Mouse (Mus musculus): ENCODE measurements around the gene Pcdh9. TPM values are rescaled to one million over a fixed set of nuclear protein-coding genes. Genes with fewer than 3 reads are reported as not detected.

Pcdh9 gene
- total and polyA plus RNA-seq, 2 experiments: 0.01 to 0.37 TPM

DNA sequence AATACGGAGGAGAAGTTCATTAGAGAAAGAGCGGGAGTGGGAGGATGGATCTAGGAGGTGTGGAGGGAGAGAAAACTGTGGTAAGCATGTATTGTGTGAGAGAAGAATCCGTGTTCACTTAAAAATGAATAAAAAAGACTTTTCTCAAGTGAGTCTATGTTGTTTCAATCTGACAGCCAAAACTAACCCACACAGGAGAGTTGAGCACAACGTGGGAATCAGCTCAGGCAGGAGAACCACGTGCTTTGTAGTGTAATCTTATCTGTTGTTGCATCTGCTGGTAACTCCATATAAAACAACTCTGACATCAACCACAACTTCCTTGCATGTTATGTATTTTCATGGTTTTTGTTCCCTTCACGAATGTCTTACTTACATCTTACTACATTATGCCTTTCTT, 58.0 kb downstream of the Pcdh9 start:
- H3K4me3 ChIP-seq (ENCODE audit: insufficient read depth, low read depth, low read length): no peak overlapping the region
- H3K79me2 ChIP-seq (ENCODE audit: control insufficient read depth, insufficient read depth, low read length): no peaks in the 10 kb centered on the region
- H3K27ac ChIP-seq (replicated peaks; ENCODE audit: insufficient read depth, low read depth, low read length): no peak overlapping the region
- H3K4me1 ChIP-seq (ENCODE audit: control insufficient read depth, insufficient read depth, low read length): no peaks in the 10 kb centered on the region
- H3K9ac ChIP-seq (ENCODE audit: low read depth, low read length): no peak overlapping the region
- TF ChIP-seq POLR2A (IDR thresholded peaks at IDR 0.05; ENCODE audit: extremely low read depth, insufficient read depth, low read length): no peak
- no peak for TF ChIP-seq CTCF (IDR thresholded peaks at IDR 0.05; ENCODE audit: low read depth, low read length)
- no peaks in the 10 kb centered on the region for H3K36me3 ChIP-seq (ENCODE audit: control insufficient read depth, insufficient read depth, low read length)
- no peak for DNase-seq (ENCODE audit: extremely low read depth, low read depth, low spot score)
- no peaks in the 10 kb centered on the region for H3K27me3 ChIP-seq (ENCODE audit: control insufficient read depth, insufficient read depth, low read length)
- whole genome bisulfite sequencing: 78% methylated on average over 6 of the region's 6 CpGs

DNA sequence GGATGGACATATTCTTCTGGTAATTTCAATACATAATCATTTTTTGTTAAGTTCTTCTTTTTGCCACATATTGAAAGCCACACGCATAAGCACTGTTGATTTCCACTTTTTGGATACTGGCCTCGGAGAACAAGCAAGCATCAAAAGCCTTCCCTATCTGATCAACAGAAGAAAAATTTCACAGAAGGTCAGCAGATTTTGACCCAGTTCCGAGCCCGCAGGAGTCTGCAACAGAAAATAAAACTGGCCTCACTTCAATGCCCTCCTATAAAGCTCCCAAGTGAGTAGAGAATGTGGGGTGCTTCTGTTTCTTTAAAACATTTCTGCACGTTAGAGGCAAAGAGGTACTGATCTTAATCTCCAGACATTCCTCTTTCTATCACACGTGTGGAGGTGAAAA, 63.3 kb downstream of the Pcdh9 start:
- no peaks in the 10 kb centered on the region for H3K79me2 ChIP-seq (ENCODE audit: control insufficient read depth, insufficient read depth, low read length)
- H3K27me3 ChIP-seq (ENCODE audit: control insufficient read depth, insufficient read depth, low read length): no peaks in the 10 kb centered on the region
- no peaks in the 10 kb centered on the region for H3K4me1 ChIP-seq (ENCODE audit: control insufficient read depth, insufficient read depth, low read length)
- H3K27ac ChIP-seq (replicated peaks; ENCODE audit: insufficient read depth, low read depth, low read length): no peak overlapping the region
- no peak for DNase-seq (ENCODE audit: extremely low read depth, low read depth, low spot score)
- no peaks in the 10 kb centered on the region for H3K36me3 ChIP-seq (ENCODE audit: control insufficient read depth, insufficient read depth, low read length)
- H3K4me3 ChIP-seq (ENCODE audit: insufficient read depth, low read depth, low read length): no peak overlapping the region
- TF ChIP-seq POLR2A (IDR thresholded peaks at IDR 0.05; ENCODE audit: extremely low read depth, insufficient read depth, low read length) (no peak), CTCF (IDR thresholded peaks at IDR 0.05; ENCODE audit: low read depth, low read length) (no peak)
- H3K9ac ChIP-seq (ENCODE audit: low read depth, low read length): no peak overlapping the region
- WGBS: 62% methylated on average over 6 of the region's 6 CpGs

DNA sequence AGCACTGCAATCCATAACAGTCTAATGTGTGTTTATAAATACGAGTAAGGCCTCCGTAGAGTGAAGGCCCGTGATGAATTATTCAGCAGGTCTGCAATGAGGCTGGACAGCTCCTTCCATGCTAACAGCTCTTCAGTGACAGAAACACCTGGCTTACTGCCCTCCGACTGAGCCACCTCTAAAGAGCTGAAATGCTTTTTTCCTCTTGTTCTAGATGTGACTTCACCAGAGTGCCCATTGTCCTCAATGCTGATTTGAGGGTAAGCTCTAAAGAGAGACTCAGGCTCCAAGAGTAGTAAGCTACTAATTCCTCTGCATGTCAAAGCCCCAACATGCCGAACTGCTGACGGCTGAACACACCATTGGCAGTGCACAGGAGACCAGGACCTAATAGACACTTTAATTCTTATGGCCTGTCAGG, 64.4 kb downstream of the Pcdh9 start:
- no peaks in the 10 kb centered on the region for H3K4me1 ChIP-seq (ENCODE audit: control insufficient read depth, insufficient read depth, low read length)
- no peak overlapping the region for H3K4me3 ChIP-seq (ENCODE audit: insufficient read depth, low read depth, low read length)
- no peak for DNase-seq (ENCODE audit: extremely low read depth, low read depth, low spot score)
- WGBS: 76% methylated on average over 6 of the region's 6 CpGs
- H3K27me3 ChIP-seq (ENCODE audit: control insufficient read depth, insufficient read depth, low read length): no peaks in the 10 kb centered on the region
- H3K79me2 ChIP-seq (ENCODE audit: control insufficient read depth, insufficient read depth, low read length): no peaks in the 10 kb centered on the region
- no peak overlapping the region for H3K27ac ChIP-seq (replicated peaks; ENCODE audit: insufficient read depth, low read depth, low read length)
- no peak overlapping the region for H3K9ac ChIP-seq (ENCODE audit: low read depth, low read length)
- no peaks in the 10 kb centered on the region for H3K36me3 ChIP-seq (ENCODE audit: control insufficient read depth, insufficient read depth, low read length)
- TF ChIP-seq CTCF (IDR thresholded peaks at IDR 0.05; ENCODE audit: low read depth, low read length) (no peak), POLR2A (IDR thresholded peaks at IDR 0.05; ENCODE audit: extremely low read depth, insufficient read depth, low read length) (no peak)

DNA sequence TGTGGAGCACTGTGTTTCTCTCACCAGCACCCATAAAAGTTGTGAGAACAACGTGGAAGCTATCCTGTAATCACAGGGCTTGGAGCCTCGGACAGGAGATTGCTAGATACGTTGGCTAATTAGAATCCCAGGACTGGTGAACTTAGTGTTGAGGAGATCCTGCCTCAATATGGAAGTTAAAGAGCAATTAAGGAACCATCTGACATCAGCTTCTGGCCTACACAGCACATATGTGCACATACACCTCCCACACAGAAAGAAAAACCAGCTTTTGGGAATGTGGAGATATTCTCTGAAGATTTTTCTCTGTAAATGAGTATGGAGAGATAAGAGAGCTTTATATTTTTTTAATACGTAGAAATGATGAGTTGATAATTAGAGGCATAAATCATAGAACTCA, 71.6 kb downstream of the Pcdh9 start:
- H3K27ac ChIP-seq (replicated peaks; ENCODE audit: insufficient read depth, low read depth, low read length): no peak overlapping the region
- no peak overlapping the region for H3K9ac ChIP-seq (ENCODE audit: low read depth, low read length)
- 70% methylated on average over 4 of the region's 4 CpGs for WGBS
- no peaks in the 10 kb centered on the region for H3K27me3 ChIP-seq (ENCODE audit: control insufficient read depth, insufficient read depth, low read length)
- TF ChIP-seq POLR2A (IDR thresholded peaks at IDR 0.05; ENCODE audit: extremely low read depth, insufficient read depth, low read length) (no peak), CTCF (IDR thresholded peaks at IDR 0.05; ENCODE audit: low read depth, low read length) (no peak)
- no peaks in the 10 kb centered on the region for H3K79me2 ChIP-seq (ENCODE audit: control insufficient read depth, insufficient read depth, low read length)
- H3K4me3 ChIP-seq (ENCODE audit: insufficient read depth, low read depth, low read length): no peak overlapping the region
- H3K36me3 ChIP-seq (ENCODE audit: control insufficient read depth, insufficient read depth, low read length): no peaks in the 10 kb centered on the region
- no peaks in the 10 kb centered on the region for H3K4me1 ChIP-seq (ENCODE audit: control insufficient read depth, insufficient read depth, low read length)
- no peak for DNase-seq (ENCODE audit: extremely low read depth, low read depth, low spot score)

DNA sequence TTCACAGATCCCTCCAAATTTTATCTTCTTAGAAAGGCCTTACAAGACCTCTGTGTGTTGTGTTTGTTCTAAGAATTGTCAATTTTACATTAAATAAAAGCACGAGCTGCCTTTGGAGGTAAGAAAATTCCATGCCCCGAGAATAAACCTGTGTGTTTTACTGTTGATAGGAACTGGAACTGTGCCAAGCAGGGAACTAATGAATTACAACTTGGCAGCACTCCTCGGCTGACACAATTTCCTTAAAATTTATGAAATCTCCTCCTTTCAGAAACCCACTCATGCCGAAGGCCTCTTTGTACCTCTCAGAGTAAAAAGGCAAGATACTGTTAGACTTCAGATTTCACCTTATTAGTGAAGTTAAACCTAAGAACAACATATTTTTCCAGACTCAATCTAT, 72.9 kb downstream of the Pcdh9 start:
- DNase-seq (ENCODE audit: extremely low read depth, low read depth, low spot score): no peak
- no peaks in the 10 kb centered on the region for H3K27me3 ChIP-seq (ENCODE audit: control insufficient read depth, insufficient read depth, low read length)
- H3K79me2 ChIP-seq (ENCODE audit: control insufficient read depth, insufficient read depth, low read length): no peaks in the 10 kb centered on the region
- 52% methylated on average over 4 of the region's 4 CpGs for WGBS
- TF ChIP-seq POLR2A (IDR thresholded peaks at IDR 0.05; ENCODE audit: extremely low read depth, insufficient read depth, low read length) (no peak), CTCF (IDR thresholded peaks at IDR 0.05; ENCODE audit: low read depth, low read length) (no peak)
- no peak overlapping the region for H3K9ac ChIP-seq (ENCODE audit: low read depth, low read length)
- no peaks in the 10 kb centered on the region for H3K36me3 ChIP-seq (ENCODE audit: control insufficient read depth, insufficient read depth, low read length)
- no peak overlapping the region for H3K4me3 ChIP-seq (ENCODE audit: insufficient read depth, low read depth, low read length)
- H3K4me1 ChIP-seq (ENCODE audit: control insufficient read depth, insufficient read depth, low read length): no peaks in the 10 kb centered on the region
- H3K27ac ChIP-seq (replicated peaks; ENCODE audit: insufficient read depth, low read depth, low read length): no peak overlapping the region

DNA sequence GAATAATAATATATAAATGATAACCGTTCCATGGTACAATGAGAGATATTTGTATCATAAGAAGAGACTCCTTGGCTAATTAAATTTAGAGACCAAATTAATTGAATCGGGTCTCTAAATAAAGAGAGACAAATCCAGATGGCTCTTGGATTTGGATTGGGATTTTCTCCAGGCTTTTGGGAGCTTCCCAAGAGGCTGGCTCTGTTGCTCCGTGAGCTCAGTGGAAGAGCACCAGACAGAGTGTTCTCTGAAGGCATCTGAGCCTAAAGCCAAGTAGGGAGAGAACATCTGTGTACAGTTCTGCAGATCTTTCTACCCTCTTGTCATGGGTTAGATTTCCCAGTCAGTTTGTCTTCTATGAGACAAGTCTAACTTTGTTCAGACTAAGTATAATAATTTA, 95.9 kb downstream of the Pcdh9 start:
- H3K36me3 ChIP-seq (ENCODE audit: control insufficient read depth, insufficient read depth, low read length): no peaks in the 10 kb centered on the region
- no peak for DNase-seq (ENCODE audit: extremely low read depth, low read depth, low spot score)
- no peaks in the 10 kb centered on the region for H3K4me1 ChIP-seq (ENCODE audit: control insufficient read depth, insufficient read depth, low read length)
- H3K79me2 ChIP-seq (ENCODE audit: control insufficient read depth, insufficient read depth, low read length): no peaks in the 10 kb centered on the region
- 84% methylated on average over 3 of the region's 3 CpGs for WGBS
- TF ChIP-seq POLR2A (IDR thresholded peaks at IDR 0.05; ENCODE audit: extremely low read depth, insufficient read depth, low read length) (no peak), CTCF (IDR thresholded peaks at IDR 0.05; ENCODE audit: low read depth, low read length) (no peak)
- no peak overlapping the region for H3K27ac ChIP-seq (replicated peaks; ENCODE audit: insufficient read depth, low read depth, low read length)
- H3K4me3 ChIP-seq (ENCODE audit: insufficient read depth, low read depth, low read length): no peak overlapping the region
- H3K9ac ChIP-seq (ENCODE audit: low read depth, low read length): no peak overlapping the region
- no peaks in the 10 kb centered on the region for H3K27me3 ChIP-seq (ENCODE audit: control insufficient read depth, insufficient read depth, low read length)

Measured in liver, adult 2 months (tissue).